Mouse (Mus musculus) embryonic facial prominence, embryonic 15.5 days (tissue): ENCODE data around the gene G3bp2. TPM values are rescaled to one million over a fixed set of nuclear protein-coding genes. Genes with fewer than 3 reads are reported as not detected.
"Not testable (repeated sequence)": the region's sequence is repeated elsewhere in the genome, so short reads cannot be mapped to it uniquely, and the experiment has no call there.

ENCODE experiments used
- ATAC-seq: fragments of 200-750 bp; cut with Nextera tagmentation; 2 replicates; pipeline ENCODE4 v1.8.0; 2017; ENCODE audit warnings: low read depth, moderate TSS enrichment; ENCODE audit not compliant: insufficient number of reproducible peaks, low FRiP score, low TSS enrichment
- H3K27ac ChIP-seq: fragments of 300-500 bp; sonication (generic); replicated peaks from 2 replicates; pipeline ENCODE4 v1.5.1; 2015; ENCODE audit warnings: mild to moderate bottlenecking, inconsistent platforms
- H3K27me3 ChIP-seq: fragments of 300-500 bp; sonication (generic); 2 replicates; pipeline ENCODE4 v1.6.1; 2015; ENCODE audit warnings: inconsistent platforms
- H3K36me3 ChIP-seq: fragments of 300-500 bp; sonication (generic); 2 replicates; pipeline ENCODE4 v1.6.1; 2015; ENCODE audit warnings: mild to moderate bottlenecking, inconsistent platforms
- H3K4me1 ChIP-seq: fragments of 300-500 bp; sonication (generic); 2 replicates; pipeline ENCODE4 v1.6.1; 2015; ENCODE audit warnings: inconsistent platforms
- H3K4me2 ChIP-seq: fragments of 300-500 bp; sonication (generic); replicated peaks from 2 replicates; pipeline ENCODE4 v1.6.1; 2015; ENCODE audit warnings: mild to moderate bottlenecking, inconsistent platforms
- H3K4me3 ChIP-seq: fragments of 300-500 bp; sonication (generic); replicated peaks from 2 replicates; pipeline ENCODE4 v1.5.1; 2015; ENCODE audit warnings: mild to moderate bottlenecking, inconsistent platforms
- H3K9ac ChIP-seq: fragments of 300-500 bp; sonication (generic); 2 replicates; pipeline ENCODE4 v1.6.1; 2015; ENCODE audit warnings: inconsistent platforms
- H3K9me3 ChIP-seq: fragments of 300-500 bp; sonication (generic); replicated peaks from 2 replicates; pipeline ENCODE4 v1.6.1; 2016; ENCODE audit warnings: inconsistent platforms
- WGBS: fragments of 180-500 bp; shearing (Covaris S2); methylation state at CpG from one replicate; pipeline ENCODE4 v1.1.7; 2015; 5-methylcytosine and 5-hydroxymethylcytosine counted together
- polyA plus RNA-seq: library from polyadenylated mRNA; unstranded; fragments of >200 nt; fragmentation: Nextera tagmentation; extraction: Ambion mirVana; gene quantifications from 2 replicates; pipeline ENCODE4 v1.2.1, GENCODE M21; 2015

G3bp2 gene
- 144 and 151 TPM in 2 replicates for polyA plus RNA-seq

GRCm38 (mm10) chr5:92083417-92084038, at the start of gene G3bp2:
Gene G3bp2, minus strand, starts transcription at chr5:92083719.
- H3K4me2 ChIP-seq: peak within 1 kb of the TSS; percentile 56
- H3K4me1 ChIP-seq: peaks cover 29% of the 10 kb centered on the region
- H3K36me3 ChIP-seq: no peaks in the 10 kb centered on the region
- no peaks in the 10 kb centered on the region for H3K9me3 ChIP-seq
- under 1% methylated on average over 65 of the region's 65 CpGs for WGBS
- H3K9ac ChIP-seq: peak within 1 kb of the TSS; percentile 91
- H3K27ac ChIP-seq: peak within 1 kb of the TSS; percentile 98
- H3K4me3 ChIP-seq: peak within 1 kb of the TSS; percentile 98
- no peaks in the 10 kb centered on the region for H3K27me3 ChIP-seq
- peak; percentile 99 for ATAC-seq

GRCm38 (mm10) chr5:92133006-92133405, 49.5 kb upstream of the G3bp2 start:
- H3K27me3 ChIP-seq, H3K4me3 ChIP-seq, H3K9me3 ChIP-seq, ATAC-seq, H3K36me3 ChIP-seq, H3K27ac ChIP-seq, H3K9ac ChIP-seq, H3K4me2 ChIP-seq: not testable (repeated sequence)
- peaks cover 26% of the 10 kb centered on the region for H3K4me1 ChIP-seq
- 69% methylated on average over 4 of the region's 4 CpGs for WGBS

DNA sequence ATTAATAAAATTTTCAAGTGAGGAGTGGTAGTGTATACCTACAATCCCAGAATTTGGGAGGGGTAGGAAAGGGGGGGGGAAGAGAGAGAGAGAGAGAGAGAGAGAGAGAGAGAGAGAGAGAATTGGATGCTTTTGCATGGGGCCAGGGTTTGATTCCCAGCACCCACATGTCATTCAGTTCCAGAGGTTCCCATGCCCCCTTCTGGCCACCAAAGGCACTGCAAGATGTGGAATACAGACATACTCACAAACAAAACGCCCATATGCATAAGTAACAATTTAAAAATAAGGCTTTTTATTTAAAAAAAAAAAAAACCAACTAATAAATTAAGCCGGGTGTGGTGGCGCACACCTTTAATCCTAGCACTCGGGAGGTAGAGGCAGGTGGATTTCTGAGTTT, 48.6 kb upstream of the G3bp2 start:
- ATAC-seq: no peak
- Histone ChIP-seq H3K4me1 (peaks cover 35% of the 10 kb centered on the region), H3K4me3 (no peak overlapping the region), H3K27ac (no peak overlapping the region), H3K9me3 (no peaks in the 10 kb centered on the region), H3K27me3 (no peaks in the 10 kb centered on the region), H3K4me2 (no peak overlapping the region), H3K9ac (no peak overlapping the region), H3K36me3 (no peaks in the 10 kb centered on the region)
- 95% methylated on average over 4 of the region's 4 CpGs for WGBS

- Histone ChIP-seq H3K27me3 (no peaks in the 10 kb centered on the region), H3K4me3 (no peak overlapping the region), H3K4me1 (peaks cover 30% of the 10 kb centered on the region), H3K9ac (no peak overlapping the region), H3K27ac (no peak overlapping the region), H3K9me3 (no peaks in the 10 kb centered on the region), H3K36me3 (no peaks in the 10 kb centered on the region), H3K4me2 (no peak overlapping the region)
- no peak for ATAC-seq
- WGBS: 92% methylated on average over 6 of the region's 6 CpGs
Observed at GRCm38 (mm10) chr5:92130040-92130682, 46.6 kb upstream of the G3bp2 start.

- Histone ChIP-seq H3K4me1 (peaks cover 30% of the 10 kb centered on the region), H3K36me3 (no peaks in the 10 kb centered on the region), H3K9ac (no peak overlapping the region), H3K4me3 (no peak overlapping the region), H3K27ac (peak overlapping the region; percentile 86; the same call in 1 of the 2 replicates), H3K4me2 (no peak overlapping the region), H3K9me3 (no peaks in the 10 kb centered on the region), H3K27me3 (no peaks in the 10 kb centered on the region)
- ATAC-seq: 0 out of 2 replicates have a peak, but pooled peaks have one; percentile 13
- 64% methylated on average over 1 of the region's 1 CpGs for WGBS
Observed at GRCm38 (mm10) chr5:92129321-92129768, 45.8 kb upstream of the G3bp2 start.

- WGBS: 9% methylated on average over 8 of the region's 8 CpGs
- Histone ChIP-seq H3K4me1 (peaks cover 30% of the 10 kb centered on the region), H3K4me3 (no peak overlapping the region), H3K36me3 (no peaks in the 10 kb centered on the region), H3K9ac (no peak overlapping the region), H3K27me3 (no peaks in the 10 kb centered on the region), H3K9me3 (no peaks in the 10 kb centered on the region), H3K27ac (peak overlapping the region; percentile 86), H3K4me2 (no peak overlapping the region)
- ATAC-seq: peak; percentile 60
Observed at GRCm38 (mm10) chr5:92128570-92128969, 45.1 kb upstream of the G3bp2 start.

GRCm38 (mm10) chr5:92127751-92128150, 44.2 kb upstream of the G3bp2 start:
- whole genome bisulfite sequencing: 60% methylated on average over 10 of the region's 10 CpGs
- Histone ChIP-seq H3K27me3 (no peaks in the 10 kb centered on the region), H3K9ac (no peak overlapping the region), H3K4me2 (peak overlapping the region; percentile 30; the same call in 1 of the 2 replicates), H3K4me3 (no peak overlapping the region), H3K27ac (peak overlapping the region; percentile 86), H3K4me1 (peaks cover 30% of the 10 kb centered on the region), H3K9me3 (no peaks in the 10 kb centered on the region), H3K36me3 (no peaks in the 10 kb centered on the region)
- no peak for ATAC-seq

GRCm38 (mm10) chr5:92127141-92127625, 43.7 kb upstream of the G3bp2 start:
- no peaks in the 10 kb centered on the region for H3K9me3 ChIP-seq
- H3K36me3 ChIP-seq: no peaks in the 10 kb centered on the region
- no peak overlapping the region for H3K4me3 ChIP-seq
- ATAC-seq: peak; percentile 25; the same call in 1 of the 2 replicates
- no peaks in the 10 kb centered on the region for H3K27me3 ChIP-seq
- H3K27ac ChIP-seq: peak overlapping the region; percentile 86
- H3K4me2 ChIP-seq: peak overlapping the region; percentile 30
- H3K9ac ChIP-seq: no peak overlapping the region
- WGBS: 41% methylated on average over 9 of the region's 9 CpGs
- H3K4me1 ChIP-seq: peaks cover 30% of the 10 kb centered on the region

DNA sequence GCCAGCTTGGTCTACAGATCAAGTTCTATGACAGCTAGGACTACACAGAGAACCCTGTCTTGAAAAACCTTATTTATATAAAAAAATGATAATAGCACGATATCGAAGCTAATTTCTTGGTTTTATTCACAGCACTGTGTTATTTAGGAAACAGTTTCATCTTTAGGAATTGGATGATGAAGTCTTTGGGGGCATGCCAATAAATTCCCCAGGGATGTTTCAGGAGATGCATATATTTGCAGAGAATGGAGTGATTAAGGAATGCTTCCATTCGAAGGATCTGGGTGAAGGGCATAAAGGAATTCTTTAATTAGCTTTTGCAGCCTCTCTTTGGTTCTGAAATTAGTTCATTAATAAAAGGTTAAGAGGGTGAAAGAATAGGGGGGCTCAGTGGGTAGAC, 41.9 kb upstream of the G3bp2 start:
- Histone ChIP-seq H3K4me1 (peaks cover 30% of the 10 kb centered on the region), H3K4me3 (no peak overlapping the region), H3K36me3 (no peaks in the 10 kb centered on the region), H3K9me3 (no peaks in the 10 kb centered on the region), H3K27ac (no peak overlapping the region), H3K4me2 (no peak overlapping the region), H3K9ac (no peak overlapping the region), H3K27me3 (no peaks in the 10 kb centered on the region)
- ATAC-seq: no peak
- WGBS: 81% methylated on average over 3 of the region's 3 CpGs

DNA sequence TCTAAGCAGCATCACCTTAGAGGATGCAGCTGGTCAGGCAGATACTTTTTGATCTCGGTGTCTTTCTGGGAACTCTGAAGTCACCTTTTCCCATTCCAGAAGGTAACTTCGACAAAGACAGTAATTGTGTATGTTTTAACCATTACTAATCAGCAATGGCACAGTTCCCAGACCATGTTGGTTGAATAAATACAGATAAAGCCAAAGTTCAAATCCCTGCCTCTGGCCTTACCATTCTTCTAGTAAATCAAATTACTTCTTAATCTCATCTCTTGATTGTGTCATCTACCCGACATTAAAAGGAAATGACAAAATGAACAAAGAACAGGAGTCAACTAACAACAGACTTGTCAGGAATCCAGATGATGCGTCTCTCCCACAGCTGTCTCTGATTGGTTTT, 38.1 kb upstream of the G3bp2 start:
- no peak overlapping the region for H3K4me2 ChIP-seq
- no peaks in the 10 kb centered on the region for H3K9me3 ChIP-seq
- H3K4me3 ChIP-seq: no peak overlapping the region
- H3K36me3 ChIP-seq: no peaks in the 10 kb centered on the region
- ATAC-seq: no peak
- H3K27ac ChIP-seq: no peak overlapping the region
- no peaks in the 10 kb centered on the region for H3K27me3 ChIP-seq
- peaks cover 1% of the 10 kb centered on the region for H3K4me1 ChIP-seq
- no peak overlapping the region for H3K9ac ChIP-seq
- 53% methylated on average over 4 of the region's 4 CpGs for whole genome bisulfite sequencing

- WGBS: 57% methylated on average over 12 of the region's 12 CpGs
- Histone ChIP-seq H3K27ac (no peak overlapping the region), H3K27me3 (no peaks in the 10 kb centered on the region), H3K4me1 (peaks cover under 1% of the 10 kb centered on the region), H3K9ac (no peak overlapping the region), H3K4me2 (no peak overlapping the region), H3K4me3 (no peak overlapping the region), H3K36me3 (no peaks in the 10 kb centered on the region), H3K9me3 (no peaks in the 10 kb centered on the region)
- ATAC-seq: no peak
Observed at GRCm38 (mm10) chr5:92117823-92118403, 34.4 kb upstream of the G3bp2 start.
